Mouse (Mus musculus): ENCODE results near the gene Tec. TPM values are rescaled to one million over a fixed set of nuclear protein-coding genes. Genes with fewer than 3 reads are reported as not detected.

Gene Tec
- polyA plus RNA-seq (2015; fragmentation: Nextera tagmentation; extraction: Ambion mirVana), result 7.4 and 7.9 TPM in 2 replicates

- Histone ChIP-seq H3K36me3 (no peaks in the 10 kb centered on the region), H3K4me3 (replicated peaks) (peak within 1 kb of the TSS; percentile 61), H3K27ac (replicated peaks) (0 out of 2 replicates have a peak within 1 kb of the TSS, but pooled peaks have one; percentile 44), H3K4me1 (peaks cover 13% of the 10 kb centered on the region), H3K4me2 (replicated peaks) (peak within 1 kb of the TSS; percentile 97), H3K9me3 (replicated peaks) (no peaks in the 10 kb centered on the region), H3K9ac (peak within 1 kb of the TSS; percentile 35), H3K27me3 (peaks cover 5% of the 10 kb centered on the region; the same call in 1 of the 2 replicates)
- peak; percentile 92 for ATAC-seq (ENCODE audit: insufficient number of reproducible peaks, low FRiP score, low TSS enrichment, low read depth)
- under 1% methylated on average over 60 of the region's 60 CpGs for WGBS
Measured at GRCm38 (mm10) chr5:72868091-72868875, at the start of gene Tec. TSS of gene Tec (minus strand) at chr5:72868483.

GRCm38 (mm10) chr5:72916851-72917250 is 48.6 kb upstream of the Tec start:
- WGBS, result 44% methylated on average over 1 of the region's 1 CpGs
- no peaks in the 10 kb centered on the region for H3K36me3 ChIP-seq
- no peaks in the 10 kb centered on the region for H3K27me3 ChIP-seq
- H3K4me2 ChIP-seq (replicated peaks), result peak overlapping the region; percentile 79
- no peak for ATAC-seq (ENCODE audit: insufficient number of reproducible peaks, low FRiP score, low TSS enrichment, low read depth)
- H3K4me3 ChIP-seq (replicated peaks), result peak overlapping the region; percentile 68
- no peaks in the 10 kb centered on the region for H3K9me3 ChIP-seq (replicated peaks)
- H3K27ac ChIP-seq (replicated peaks), result no peak overlapping the region
- H3K9ac ChIP-seq, result 0 out of 2 replicates have a peak overlapping the region, but pooled peaks have one; percentile 6
- peaks cover 28% of the 10 kb centered on the region for H3K4me1 ChIP-seq

- 36% methylated on average over 4 of the region's 4 CpGs for WGBS
- Histone ChIP-seq H3K4me2 (replicated peaks) (peak overlapping the region; percentile 79), H3K27me3 (no peaks in the 10 kb centered on the region), H3K9ac (peak overlapping the region; percentile 94; the same call in 1 of the 2 replicates), H3K27ac (replicated peaks) (0 out of 2 replicates have a peak overlapping the region, but pooled peaks have one; percentile 7), H3K4me1 (peaks cover 28% of the 10 kb centered on the region), H3K4me3 (replicated peaks) (peak overlapping the region; percentile 68), H3K36me3 (no peaks in the 10 kb centered on the region), H3K9me3 (replicated peaks) (no peaks in the 10 kb centered on the region)
- no peak for ATAC-seq (ENCODE audit: insufficient number of reproducible peaks, low FRiP score, low TSS enrichment, low read depth)
Measured at GRCm38 (mm10) chr5:72916048-72916447, 47.8 kb upstream of the Tec start.

- H3K4me2 ChIP-seq (replicated peaks), result peak overlapping the region; percentile 79
- H3K9ac ChIP-seq, result peak overlapping the region; percentile 94
- peak overlapping the region; percentile 68 for H3K4me3 ChIP-seq (replicated peaks)
- H3K27me3 ChIP-seq, result no peaks in the 10 kb centered on the region
- WGBS, result under 1% methylated on average over 65 of the region's 66 CpGs
- peak; percentile 22; the same call in 1 of the 2 replicates for ATAC-seq (ENCODE audit: insufficient number of reproducible peaks, low FRiP score, low TSS enrichment, low read depth)
- peak overlapping the region; percentile 97 for H3K27ac ChIP-seq (replicated peaks)
- H3K9me3 ChIP-seq (replicated peaks), result no peaks in the 10 kb centered on the region
- no peaks in the 10 kb centered on the region for H3K36me3 ChIP-seq
- peaks cover 28% of the 10 kb centered on the region for H3K4me1 ChIP-seq
Measured at GRCm38 (mm10) chr5:72914633-72915561, 46.6 kb upstream of the Tec start.

GRCm38 (mm10) chr5:72913648-72914557 is 45.6 kb upstream of the Tec start, which contains the start of gene Slain2:
TSS of gene Slain2 (plus strand) at chr5:72914304.
- Histone ChIP-seq H3K4me1 (peaks cover 28% of the 10 kb centered on the region), H3K4me3 (replicated peaks) (peak within 1 kb of the TSS; percentile 68), H3K4me2 (replicated peaks) (peak within 1 kb of the TSS; percentile 79), H3K9ac (peak within 1 kb of the TSS; percentile 94), H3K27ac (replicated peaks) (peak within 1 kb of the TSS; percentile 97), H3K9me3 (replicated peaks) (no peaks in the 10 kb centered on the region), H3K27me3 (no peaks in the 10 kb centered on the region), H3K36me3 (no peaks in the 10 kb centered on the region)
- WGBS, result under 1% methylated on average over 83 of the region's 83 CpGs
- ATAC-seq (ENCODE audit: insufficient number of reproducible peaks, low FRiP score, low TSS enrichment, low read depth), result peak; percentile 93

GRCm38 (mm10) chr5:72911284-72911683 is 43.0 kb upstream of the Tec start:
- no peak overlapping the region for H3K4me3 ChIP-seq (replicated peaks)
- peaks cover 17% of the 10 kb centered on the region for H3K4me1 ChIP-seq
- H3K36me3 ChIP-seq, result no peaks in the 10 kb centered on the region
- no peak overlapping the region for H3K4me2 ChIP-seq (replicated peaks)
- no peak overlapping the region for H3K9ac ChIP-seq
- H3K27ac ChIP-seq (replicated peaks), result no peak overlapping the region
- no peak for ATAC-seq (ENCODE audit: insufficient number of reproducible peaks, low FRiP score, low TSS enrichment, low read depth)
- WGBS, result 89% methylated on average over 3 of the region's 3 CpGs
- H3K27me3 ChIP-seq, result no peaks in the 10 kb centered on the region
- no peaks in the 10 kb centered on the region for H3K9me3 ChIP-seq (replicated peaks)

- WGBS, result 90% methylated on average over 1 of the region's 1 CpGs
- Histone ChIP-seq H3K9me3 (replicated peaks) (no peaks in the 10 kb centered on the region), H3K36me3 (no peaks in the 10 kb centered on the region), H3K27me3 (no peaks in the 10 kb centered on the region), H3K4me3 (replicated peaks) (no peak overlapping the region), H3K4me1 (peaks cover 9% of the 10 kb centered on the region; the same call in 1 of the 2 replicates), H3K9ac (no peak overlapping the region), H3K27ac (replicated peaks) (peak overlapping the region; percentile 58; the same call in 1 of the 2 replicates), H3K4me2 (replicated peaks) (no peak overlapping the region)
- ATAC-seq (ENCODE audit: insufficient number of reproducible peaks, low FRiP score, low TSS enrichment, low read depth), result no peak
Measured at GRCm38 (mm10) chr5:72910373-72910772, 42.1 kb upstream of the Tec start.

GRCm38 (mm10) chr5:72909363-72909762 is 41.1 kb upstream of the Tec start:
- 76% methylated on average over 4 of the region's 4 CpGs for WGBS
- Histone ChIP-seq H3K27me3 (no peaks in the 10 kb centered on the region), H3K36me3 (no peaks in the 10 kb centered on the region), H3K9ac (no peak overlapping the region), H3K27ac (replicated peaks) (no peak overlapping the region), H3K4me2 (replicated peaks) (no peak overlapping the region), H3K4me3 (replicated peaks) (no peak overlapping the region), H3K9me3 (replicated peaks) (no peaks in the 10 kb centered on the region), H3K4me1 (peaks cover 9% of the 10 kb centered on the region; the same call in 1 of the 2 replicates)
- no peak for ATAC-seq (ENCODE audit: insufficient number of reproducible peaks, low FRiP score, low TSS enrichment, low read depth)

GRCm38 (mm10) chr5:72908324-72908936 is 40.1 kb upstream of the Tec start:
- H3K4me3 ChIP-seq (replicated peaks), result no peak overlapping the region
- no peak overlapping the region for H3K27ac ChIP-seq (replicated peaks)
- H3K27me3 ChIP-seq, result no peaks in the 10 kb centered on the region
- ATAC-seq (ENCODE audit: insufficient number of reproducible peaks, low FRiP score, low TSS enrichment, low read depth), result no peak
- 75% methylated on average over 8 of the region's 8 CpGs for WGBS
- no peak overlapping the region for H3K9ac ChIP-seq
- no peak overlapping the region for H3K4me2 ChIP-seq (replicated peaks)
- no peaks in the 10 kb centered on the region for H3K36me3 ChIP-seq
- H3K4me1 ChIP-seq, result peaks cover 9% of the 10 kb centered on the region; the same call in 1 of the 2 replicates
- no peaks in the 10 kb centered on the region for H3K9me3 ChIP-seq (replicated peaks)

- Histone ChIP-seq H3K9ac (no peak overlapping the region), H3K4me1 (no peaks in the 10 kb centered on the region), H3K9me3 (replicated peaks) (no peaks in the 10 kb centered on the region), H3K27ac (replicated peaks) (no peak overlapping the region), H3K4me3 (replicated peaks) (no peak overlapping the region), H3K36me3 (no peaks in the 10 kb centered on the region), H3K27me3 (no peaks in the 10 kb centered on the region), H3K4me2 (replicated peaks) (no peak overlapping the region)
- WGBS, result 79% methylated on average over 6 of the region's 6 CpGs
- ATAC-seq (ENCODE audit: insufficient number of reproducible peaks, low FRiP score, low TSS enrichment, low read depth), result no peak
Measured at GRCm38 (mm10) chr5:72907402-72907801, 39.1 kb upstream of the Tec start.
